Mouse (Mus musculus): ENCODE data around the gene Luzp1. TPM values are rescaled to one million over a fixed set of nuclear protein-coding genes. Genes with fewer than 3 reads are reported as not detected.

Luzp1 gene
- polyA plus RNA-seq (2016; fragmentation: Nextera tagmentation; extraction: Ambion mirVana), result 151 and 152 TPM in 2 replicates

DNA sequence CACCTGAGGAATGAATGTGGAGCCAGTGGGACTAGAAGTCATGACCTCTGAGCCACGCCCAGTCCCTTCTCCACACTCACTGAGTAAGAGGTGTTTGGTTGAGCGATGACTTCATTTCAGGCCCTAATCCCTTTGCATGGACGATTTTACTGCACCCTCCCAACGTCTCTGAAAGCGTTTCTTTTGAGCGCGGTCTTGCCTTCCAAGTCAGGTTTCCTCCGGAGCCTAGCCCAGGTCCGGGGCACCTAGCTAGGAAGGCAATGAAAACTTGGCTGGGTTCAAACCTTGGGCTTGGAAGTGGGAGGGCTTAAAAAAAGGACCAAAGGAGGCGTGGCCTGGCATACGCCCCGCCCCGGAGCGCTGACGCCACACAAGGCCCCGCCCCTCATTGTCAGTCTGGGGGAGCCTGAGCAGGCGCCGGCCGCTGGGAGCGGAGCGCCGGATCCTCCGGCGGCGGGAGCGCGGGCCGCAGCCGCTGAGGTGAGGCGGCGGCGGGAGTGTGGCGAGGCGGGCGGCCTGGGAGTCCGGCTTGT, at the start of gene Luzp1:
Gene Luzp1 (plus strand): TSS at position 391 of the 533 bp plus-strand sequence.
- no peaks in the 10 kb centered on the region for H3K9me3 ChIP-seq (replicated peaks)
- H3K4me1 ChIP-seq, result peaks cover 32% of the 10 kb centered on the region
- WGBS, result 1% methylated on average over 36 of the region's 36 CpGs
- peak; percentile 96 for DNase-seq (ENCODE audit: low spot score)
- H3K4me3 ChIP-seq, result peak within 1 kb of the TSS; percentile 72
- H3K36me3 ChIP-seq, result no peaks in the 10 kb centered on the region
- H3K27ac ChIP-seq, result peak within 1 kb of the TSS; percentile 98
- H3K27me3 ChIP-seq (ENCODE audit: low read depth, poor library complexity, severe bottlenecking), result peaks cover 19% of the 10 kb centered on the region

- H3K36me3 ChIP-seq, result no peaks in the 10 kb centered on the region
- peaks cover 83% of the 10 kb centered on the region for H3K27me3 ChIP-seq (ENCODE audit: low read depth, poor library complexity, severe bottlenecking)
- H3K4me3 ChIP-seq, result peak within 1 kb of the TSS; percentile 62
- peaks cover 24% of the 10 kb centered on the region for H3K4me1 ChIP-seq
- WGBS, result 76% methylated on average over 9 of the region's 9 CpGs
- peak within 1 kb of the TSS; percentile 68 for H3K27ac ChIP-seq
- no peaks in the 10 kb centered on the region for H3K9me3 ChIP-seq (replicated peaks)
- no peak for DNase-seq (ENCODE audit: low spot score)
These were observed 46.3 kb upstream of the Luzp1 start, which contains the start of gene Htr1d for GRCm38 (mm10) chr4:136423224-136423623. Gene Htr1d, plus strand, starts transcription at chr4:136423524.

DNA sequence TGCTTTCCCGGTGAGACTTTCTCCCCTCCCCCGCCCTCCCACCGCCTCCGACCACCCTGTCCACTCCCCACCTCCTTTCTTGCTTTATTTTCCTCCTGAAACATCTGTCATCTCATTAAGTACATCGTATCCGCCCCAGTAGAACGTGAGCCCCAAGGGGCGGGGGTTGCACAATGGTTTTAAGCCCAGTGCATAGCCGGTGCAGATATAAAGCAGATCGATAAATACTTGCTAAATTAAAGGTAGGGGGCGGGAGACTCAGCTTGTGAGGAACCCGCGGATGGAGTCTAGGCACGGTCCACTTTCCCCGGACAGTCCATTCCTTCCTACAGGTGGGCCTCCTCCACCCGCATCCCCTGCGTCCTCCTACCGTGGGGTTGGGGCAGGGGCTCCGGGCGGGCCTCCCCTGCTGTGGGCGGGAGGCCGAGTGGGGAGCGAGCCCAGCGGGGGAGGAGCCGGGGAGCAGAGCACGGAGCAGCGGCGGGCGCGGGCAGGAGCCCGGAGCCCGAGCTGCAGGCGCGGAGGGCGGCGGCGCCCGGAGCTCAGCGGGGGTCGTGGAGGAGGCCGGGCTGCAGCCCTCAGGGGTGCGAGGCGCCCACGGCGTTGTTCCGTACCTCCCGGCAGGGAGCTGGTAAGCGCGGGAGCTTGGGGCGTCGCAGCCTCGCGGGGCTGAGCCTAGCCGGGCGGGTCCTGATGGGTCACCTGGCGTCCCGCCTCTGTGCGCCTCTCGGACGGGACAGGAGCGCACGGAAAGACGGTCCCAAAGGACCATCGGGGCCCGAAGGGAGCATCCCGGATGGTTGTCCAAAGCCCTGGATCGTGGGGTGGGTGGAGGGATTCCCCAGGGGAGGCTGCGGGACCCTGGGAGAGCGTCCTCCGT, 45.2 kb upstream of the Luzp1 start:
- peak; percentile 59 for DNase-seq (ENCODE audit: low spot score)
- Histone ChIP-seq H3K36me3 (no peaks in the 10 kb centered on the region), H3K27ac (peak overlapping the region; percentile 68), H3K4me3 (peak overlapping the region; percentile 62), H3K9me3 (replicated peaks) (no peaks in the 10 kb centered on the region), H3K27me3 (ENCODE audit: low read depth, poor library complexity, severe bottlenecking) (peaks cover 80% of the 10 kb centered on the region), H3K4me1 (peaks cover 19% of the 10 kb centered on the region)
- WGBS, result 2% methylated on average over 70 of the region's 70 CpGs

GRCm38 (mm10) chr4:136425000-136425288, 44.6 kb upstream of the Luzp1 start:
- Histone ChIP-seq H3K36me3 (no peaks in the 10 kb centered on the region), H3K27ac (0 out of 2 replicates have a peak overlapping the region, but pooled peaks have one; percentile 68), H3K9me3 (replicated peaks) (no peaks in the 10 kb centered on the region), H3K4me1 (peaks cover 19% of the 10 kb centered on the region), H3K4me3 (peak overlapping the region; percentile 62), H3K27me3 (ENCODE audit: low read depth, poor library complexity, severe bottlenecking) (peaks cover 83% of the 10 kb centered on the region)
- no peak for DNase-seq (ENCODE audit: low spot score)
- WGBS, result 3% methylated on average over 15 of the region's 15 CpGs

DNA sequence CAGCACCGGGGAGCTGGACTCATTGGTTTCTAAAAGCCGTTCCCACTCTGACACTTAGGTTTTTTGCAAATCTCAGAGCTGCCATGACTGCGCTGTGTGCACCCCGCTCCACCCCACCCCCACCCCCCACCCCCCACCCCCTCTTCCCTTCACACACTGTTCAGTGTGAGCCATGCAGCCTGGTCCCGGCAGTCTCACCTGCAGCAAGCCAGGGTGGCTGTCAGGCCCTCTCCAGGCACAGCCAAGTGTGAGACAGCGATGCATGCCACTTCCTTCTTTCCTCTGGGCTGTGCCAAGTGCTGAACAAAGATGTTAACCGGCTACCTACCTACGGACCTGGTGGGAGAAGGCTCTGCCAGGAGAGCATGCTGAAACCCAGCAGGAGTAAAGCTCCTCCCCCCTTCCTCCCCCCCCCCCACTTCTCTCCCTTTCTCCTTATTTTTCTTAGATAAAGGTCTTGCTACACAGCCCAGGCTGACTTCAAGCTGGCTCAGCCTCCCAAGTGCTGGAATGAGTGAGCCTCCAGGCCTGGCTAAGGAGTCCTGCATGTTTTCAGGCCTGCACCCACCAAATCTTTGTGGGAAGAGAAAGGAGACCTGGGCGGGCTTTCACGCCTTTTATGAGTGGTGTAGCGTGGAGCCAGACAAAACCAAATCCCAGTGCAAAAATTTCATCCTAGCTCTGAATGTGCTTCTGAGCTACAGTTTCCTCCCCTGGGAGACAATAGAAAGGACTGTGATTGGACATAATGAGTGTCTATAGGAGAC, 38.8 kb upstream of the Luzp1 start:
- Histone ChIP-seq H3K4me3 (0 out of 2 replicates have a peak overlapping the region, but pooled peaks have one; percentile 6), H3K27ac (peak overlapping the region; percentile 66), H3K9me3 (replicated peaks) (no peaks in the 10 kb centered on the region), H3K4me1 (peaks cover 13% of the 10 kb centered on the region), H3K27me3 (ENCODE audit: low read depth, poor library complexity, severe bottlenecking) (peaks cover 25% of the 10 kb centered on the region), H3K36me3 (no peaks in the 10 kb centered on the region)
- no peak for DNase-seq (ENCODE audit: low spot score)
- WGBS, result 50% methylated on average over 11 of the region's 11 CpGs

GRCm38 (mm10) chr4:136431376-136431693, 38.2 kb upstream of the Luzp1 start:
- Histone ChIP-seq H3K9me3 (replicated peaks) (no peaks in the 10 kb centered on the region), H3K27ac (peak overlapping the region; percentile 66; the same call in 1 of the 2 replicates), H3K27me3 (ENCODE audit: low read depth, poor library complexity, severe bottlenecking) (peaks cover 19% of the 10 kb centered on the region), H3K36me3 (no peaks in the 10 kb centered on the region), H3K4me3 (no peak overlapping the region), H3K4me1 (peaks cover 13% of the 10 kb centered on the region)
- DNase-seq (ENCODE audit: low spot score), result peak; percentile 76
- WGBS, result 2% methylated on average over 3 of the region's 3 CpGs

DNA sequence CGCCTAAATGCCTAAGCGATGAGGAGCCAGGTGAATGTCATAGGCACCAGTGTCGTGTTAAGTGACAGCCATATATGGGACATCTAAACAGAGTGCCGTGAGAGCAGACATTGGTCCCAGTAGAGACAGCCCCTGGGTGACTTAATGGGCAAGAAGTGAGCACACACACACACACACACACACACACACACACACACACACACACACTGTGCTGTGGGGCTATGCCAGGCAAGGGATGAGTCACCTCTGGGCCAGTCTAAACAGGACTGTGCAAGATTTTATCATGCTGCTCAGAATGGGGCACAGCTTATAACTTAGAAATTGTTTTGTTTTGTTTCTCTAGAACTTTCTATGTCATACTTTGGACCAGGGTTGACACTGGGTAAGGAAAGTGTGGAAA, 35.5 kb upstream of the Luzp1 start:
- Histone ChIP-seq H3K36me3 (no peaks in the 10 kb centered on the region), H3K4me3 (no peak overlapping the region), H3K4me1 (peaks cover 13% of the 10 kb centered on the region), H3K27ac (no peak overlapping the region), H3K9me3 (replicated peaks) (no peaks in the 10 kb centered on the region), H3K27me3 (ENCODE audit: low read depth, poor library complexity, severe bottlenecking) (peaks cover 9% of the 10 kb centered on the region; the same call in 1 of the 2 replicates)
- WGBS, result 92% methylated on average over 4 of the region's 4 CpGs
- DNase-seq (ENCODE audit: low spot score), result no peak

GRCm38 (mm10) chr4:136439106-136439505, 30.5 kb upstream of the Luzp1 start:
- no peak for DNase-seq (ENCODE audit: low spot score)
- 72% methylated on average over 4 of the region's 4 CpGs for WGBS
- Histone ChIP-seq H3K36me3 (no peaks in the 10 kb centered on the region), H3K27ac (no peak overlapping the region), H3K4me1 (no peaks in the 10 kb centered on the region), H3K9me3 (replicated peaks) (no peaks in the 10 kb centered on the region), H3K27me3 (ENCODE audit: low read depth, poor library complexity, severe bottlenecking) (no peaks in the 10 kb centered on the region), H3K4me3 (no peak overlapping the region)

DNA sequence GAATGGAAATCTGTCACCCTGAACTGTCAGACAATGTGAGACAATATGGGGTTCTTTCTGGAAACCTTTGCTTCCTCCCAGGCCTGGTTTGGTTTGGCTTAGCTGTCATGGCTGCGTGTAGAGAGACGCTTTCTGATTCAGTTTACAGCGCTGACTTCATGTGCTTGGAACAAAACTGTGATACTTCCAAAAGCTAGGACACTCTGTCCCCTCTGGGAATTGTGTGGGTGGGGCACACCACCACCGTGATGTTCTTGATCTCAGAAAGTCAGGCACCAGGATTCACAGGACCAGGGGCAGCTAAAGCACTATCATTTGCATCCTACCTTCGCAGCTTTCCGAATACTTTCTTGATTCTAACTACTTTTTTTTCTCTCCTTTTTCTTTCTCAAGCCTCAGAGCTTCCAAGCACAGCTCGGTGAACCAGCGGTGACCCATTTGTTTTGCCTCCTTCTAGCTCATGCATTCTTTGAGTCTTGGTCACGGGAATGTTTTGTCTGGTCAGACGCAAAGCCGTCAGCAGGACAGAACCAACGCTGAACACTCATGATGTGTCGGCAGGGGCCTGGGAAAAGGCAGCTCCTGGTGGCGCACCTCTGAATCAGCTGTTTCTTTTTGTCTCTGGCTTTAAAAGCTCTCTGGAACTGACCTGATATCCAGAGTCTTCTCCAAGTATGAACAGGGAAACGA, 28.1 kb upstream of the Luzp1 start:
- WGBS, result 83% methylated on average over 15 of the region's 15 CpGs
- H3K36me3 ChIP-seq, result no peaks in the 10 kb centered on the region
- H3K4me1 ChIP-seq, result no peaks in the 10 kb centered on the region
- H3K4me3 ChIP-seq, result no peak overlapping the region
- H3K27me3 ChIP-seq (ENCODE audit: low read depth, poor library complexity, severe bottlenecking), result no peaks in the 10 kb centered on the region
- no peak overlapping the region for H3K27ac ChIP-seq
- H3K9me3 ChIP-seq (replicated peaks), result no peaks in the 10 kb centered on the region
- no peak for DNase-seq (ENCODE audit: low spot score)

DNA sequence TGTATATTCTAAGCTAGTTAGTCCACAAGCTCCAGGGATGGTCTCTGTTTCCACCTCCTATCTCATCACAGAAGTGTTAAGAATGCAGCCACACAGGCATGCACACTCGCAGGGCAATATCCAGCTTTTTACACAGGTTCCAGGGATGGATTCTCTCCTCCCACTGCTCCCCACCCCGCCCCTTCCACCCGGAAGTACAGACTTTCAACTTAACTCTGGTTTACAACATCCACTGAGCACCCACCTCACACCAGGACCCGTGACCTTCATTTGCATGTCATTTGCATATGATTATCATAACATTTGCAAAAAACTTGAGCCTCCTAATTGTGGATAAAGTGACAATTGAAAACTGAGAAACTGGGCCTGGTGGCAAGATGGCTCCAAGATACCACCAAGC, 25.0 kb upstream of the Luzp1 start:
- Histone ChIP-seq H3K27ac (no peak overlapping the region), H3K9me3 (replicated peaks) (no peaks in the 10 kb centered on the region), H3K4me1 (no peaks in the 10 kb centered on the region), H3K4me3 (no peak overlapping the region), H3K27me3 (ENCODE audit: low read depth, poor library complexity, severe bottlenecking) (no peaks in the 10 kb centered on the region), H3K36me3 (no peaks in the 10 kb centered on the region)
- 77% methylated on average over 4 of the region's 4 CpGs for WGBS
- DNase-seq (ENCODE audit: low spot score), result no peak

DNA sequence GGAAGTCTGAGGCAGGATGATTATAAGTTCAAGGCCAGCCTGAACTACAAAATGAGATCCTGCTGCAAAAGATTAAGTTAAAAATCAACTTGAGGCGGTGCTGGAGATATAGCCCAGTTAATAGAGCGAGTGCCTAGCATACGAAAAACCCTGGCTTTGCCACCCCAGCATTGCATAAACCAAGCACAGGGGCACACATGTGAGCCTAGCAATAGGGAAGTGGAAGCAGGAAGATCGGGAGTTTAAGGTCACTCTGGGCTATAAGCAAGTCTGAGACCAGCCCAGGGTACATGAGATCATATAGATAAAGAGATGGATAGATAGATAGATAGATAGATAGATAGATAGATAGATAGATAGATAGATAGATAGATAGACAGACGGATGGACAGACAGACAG, 19.8 kb upstream of the Luzp1 start:
- Histone ChIP-seq H3K9me3 (replicated peaks) (no peaks in the 10 kb centered on the region), H3K36me3 (no peaks in the 10 kb centered on the region), H3K4me3 (no peak overlapping the region), H3K27ac (no peak overlapping the region), H3K4me1 (peaks cover 5% of the 10 kb centered on the region; the same call in 1 of the 2 replicates), H3K27me3 (ENCODE audit: low read depth, poor library complexity, severe bottlenecking) (no peaks in the 10 kb centered on the region)
- DNase-seq (ENCODE audit: low spot score), result no peak
- WGBS, result 90% methylated on average over 5 of the region's 5 CpGs

DNA sequence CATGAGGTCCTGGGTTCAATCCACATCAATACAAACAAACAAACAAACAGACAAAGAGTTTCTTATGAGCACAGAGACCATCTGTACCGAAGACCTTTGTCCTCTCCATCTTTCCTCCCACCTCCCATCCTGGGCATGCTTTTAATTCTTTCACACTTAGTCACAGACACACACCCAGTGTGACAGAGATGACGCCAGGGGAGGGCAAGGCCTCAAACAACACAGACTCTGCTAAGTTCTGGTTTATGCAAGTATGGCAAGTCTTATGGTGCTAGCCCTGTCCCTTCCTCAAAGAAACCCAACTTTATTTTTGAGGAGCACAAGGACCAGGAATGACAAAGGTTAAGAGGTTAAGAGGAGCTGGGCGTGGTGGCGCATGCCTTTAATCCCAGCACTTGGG, 19.3 kb upstream of the Luzp1 start:
- H3K4me1 ChIP-seq, result peaks cover 10% of the 10 kb centered on the region
- no peaks in the 10 kb centered on the region for H3K9me3 ChIP-seq (replicated peaks)
- no peak overlapping the region for H3K4me3 ChIP-seq
- H3K27ac ChIP-seq, result no peak overlapping the region
- H3K36me3 ChIP-seq, result no peaks in the 10 kb centered on the region
- 77% methylated on average over 4 of the region's 4 CpGs for whole genome bisulfite sequencing
- DNase-seq (ENCODE audit: low spot score), result no peak
- no peaks in the 10 kb centered on the region for H3K27me3 ChIP-seq (ENCODE audit: low read depth, poor library complexity, severe bottlenecking)
